Mouse (Mus musculus): Measurements from ENCODE around the gene Tgif2. TPM values are rescaled to one million over a fixed set of nuclear protein-coding genes. Genes with fewer than 3 reads are reported as not detected.
"Not testable (repeated sequence)": the region's sequence is repeated elsewhere in the genome, so short reads cannot be mapped to it uniquely, and the experiment has no call there.

Gene Tgif2
- polyA plus RNA-seq, 1 experiment from 2014 or later = 11.2 TPM

- WGBS = 67% methylated on average over 5 of the region's 5 CpGs
- H3K4me1 ChIP-seq (ENCODE audit: control insufficient read depth, insufficient read depth, low read length) = peaks cover 10% of the 10 kb centered on the region; the same call in 1 of the 2 replicates
- no peak overlapping the region for H3K27ac ChIP-seq (ENCODE audit: low read depth, low read length)
- H3K27me3 ChIP-seq (ENCODE audit: control insufficient read depth, insufficient read depth, low read length) = no peaks in the 10 kb centered on the region
- no peak overlapping the region for H3K4me2 ChIP-seq (ENCODE audit: low read depth, low read length)
- H3K36me3 ChIP-seq (ENCODE audit: control insufficient read depth, insufficient read depth, low read length) = no peaks in the 10 kb centered on the region
- no peak for ATAC-seq (ENCODE audit: low read depth)
- no peaks in the 10 kb centered on the region for H3K9me3 ChIP-seq (ENCODE audit: control insufficient read depth, low read length)
- no peak overlapping the region for H3K4me3 ChIP-seq (ENCODE audit: low read depth, low read length)
- H3K9ac ChIP-seq (replicated peaks; ENCODE audit: low read depth, low read length) = no peak overlapping the region
These were observed 28.3 kb upstream of the Tgif2 start for GRCm38 (mm10) chr2:156811556-156811955.

GRCm38 (mm10) chr2:156814344-156814801 lies 25.4 kb upstream of the Tgif2 start:
- H3K36me3 ChIP-seq (ENCODE audit: control insufficient read depth, insufficient read depth, low read length) = no peaks in the 10 kb centered on the region
- H3K9ac ChIP-seq (replicated peaks; ENCODE audit: low read depth, low read length) = no peak overlapping the region
- no peak overlapping the region for H3K4me3 ChIP-seq (ENCODE audit: low read depth, low read length)
- no peak overlapping the region for H3K27ac ChIP-seq (ENCODE audit: low read depth, low read length)
- 3% methylated on average over 8 of the region's 8 CpGs for WGBS
- H3K9me3 ChIP-seq (ENCODE audit: control insufficient read depth, low read length) = no peaks in the 10 kb centered on the region
- peak; percentile 54; the same call in 1 of the 2 replicates for ATAC-seq (ENCODE audit: low read depth)
- peaks cover 10% of the 10 kb centered on the region; the same call in 1 of the 2 replicates for H3K4me1 ChIP-seq (ENCODE audit: control insufficient read depth, insufficient read depth, low read length)
- H3K27me3 ChIP-seq (ENCODE audit: control insufficient read depth, insufficient read depth, low read length) = no peaks in the 10 kb centered on the region
- H3K4me2 ChIP-seq (ENCODE audit: low read depth, low read length) = no peak overlapping the region; the same call in 1 of the 2 replicates

- WGBS = 22% methylated on average over 5 of the region's 5 CpGs
- H3K27ac ChIP-seq (ENCODE audit: low read depth, low read length) = no peak overlapping the region
- no peak for ATAC-seq (ENCODE audit: low read depth)
These were observed 24.9 kb upstream of the Tgif2 start for GRCm38 (mm10) chr2:156814893-156815292.

GRCm38 (mm10) chr2:156815412-156815811 lies 24.4 kb upstream of the Tgif2 start:
- Histone ChIP-seq H3K9me3 (ENCODE audit: control insufficient read depth, low read length) (no peaks in the 10 kb centered on the region), H3K27ac (ENCODE audit: low read depth, low read length) (no peak overlapping the region), H3K4me2 (ENCODE audit: low read depth, low read length) (no peak overlapping the region), H3K9ac (replicated peaks; ENCODE audit: low read depth, low read length) (no peak overlapping the region), H3K27me3 (ENCODE audit: control insufficient read depth, insufficient read depth, low read length) (no peaks in the 10 kb centered on the region), H3K4me3 (ENCODE audit: low read depth, low read length) (no peak overlapping the region), H3K36me3 (ENCODE audit: control insufficient read depth, insufficient read depth, low read length) (no peaks in the 10 kb centered on the region), H3K4me1 (ENCODE audit: control insufficient read depth, insufficient read depth, low read length) (peaks cover 10% of the 10 kb centered on the region; the same call in 1 of the 2 replicates)
- ATAC-seq (ENCODE audit: low read depth) = no peak
- WGBS = 71% methylated on average over 3 of the region's 3 CpGs

More at GRCm38 (mm10) chr2:156814893-156815292, 24.9 kb upstream of the Tgif2 start:
- no peak overlapping the region for H3K4me3 ChIP-seq (ENCODE audit: low read depth, low read length)
- peaks cover 10% of the 10 kb centered on the region; the same call in 1 of the 2 replicates for H3K4me1 ChIP-seq (ENCODE audit: control insufficient read depth, insufficient read depth, low read length)
- no peak overlapping the region for H3K9ac ChIP-seq (replicated peaks; ENCODE audit: low read depth, low read length)
- H3K36me3 ChIP-seq (ENCODE audit: control insufficient read depth, insufficient read depth, low read length) = no peaks in the 10 kb centered on the region
- no peaks in the 10 kb centered on the region for H3K9me3 ChIP-seq (ENCODE audit: control insufficient read depth, low read length)
- no peak overlapping the region for H3K4me2 ChIP-seq (ENCODE audit: low read depth, low read length)
- H3K27me3 ChIP-seq (ENCODE audit: control insufficient read depth, insufficient read depth, low read length) = no peaks in the 10 kb centered on the region

- Histone ChIP-seq H3K4me1 (ENCODE audit: control insufficient read depth, insufficient read depth, low read length) (peaks cover 10% of the 10 kb centered on the region; the same call in 1 of the 2 replicates), H3K4me3 (ENCODE audit: low read depth, low read length) (no peak overlapping the region), H3K9me3 (ENCODE audit: control insufficient read depth, low read length) (no peaks in the 10 kb centered on the region), H3K36me3 (ENCODE audit: control insufficient read depth, insufficient read depth, low read length) (no peaks in the 10 kb centered on the region), H3K4me2 (ENCODE audit: low read depth, low read length) (no peak overlapping the region), H3K27me3 (ENCODE audit: control insufficient read depth, insufficient read depth, low read length) (no peaks in the 10 kb centered on the region), H3K27ac (ENCODE audit: low read depth, low read length) (no peak overlapping the region), H3K9ac (replicated peaks; ENCODE audit: low read depth, low read length) (no peak overlapping the region)
- WGBS = 78% methylated on average over 1 of the region's 1 CpGs
- no peak for ATAC-seq (ENCODE audit: low read depth)
These were observed 23.7 kb upstream of the Tgif2 start for GRCm38 (mm10) chr2:156816116-156816515.

GRCm38 (mm10) chr2:156825128-156825527 lies 14.7 kb upstream of the Tgif2 start:
- H3K4me3 ChIP-seq (ENCODE audit: low read depth, low read length); H3K36me3 ChIP-seq (ENCODE audit: control insufficient read depth, insufficient read depth, low read length); H3K27ac ChIP-seq (ENCODE audit: low read depth, low read length); ATAC-seq (ENCODE audit: low read depth); H3K9ac ChIP-seq (replicated peaks; ENCODE audit: low read depth, low read length); H3K4me1 ChIP-seq (ENCODE audit: control insufficient read depth, insufficient read depth, low read length); H3K27me3 ChIP-seq (ENCODE audit: control insufficient read depth, insufficient read depth, low read length); H3K9me3 ChIP-seq (ENCODE audit: control insufficient read depth, low read length); H3K4me2 ChIP-seq (ENCODE audit: low read depth, low read length): not testable (repeated sequence)
- WGBS = 90% methylated on average over 6 of the region's 6 CpGs

- ATAC-seq (ENCODE audit: low read depth) = no peak
- Histone ChIP-seq H3K9ac (replicated peaks; ENCODE audit: low read depth, low read length) (no peak overlapping the region), H3K4me1 (ENCODE audit: control insufficient read depth, insufficient read depth, low read length) (no peaks in the 10 kb centered on the region), H3K9me3 (ENCODE audit: control insufficient read depth, low read length) (no peaks in the 10 kb centered on the region), H3K36me3 (ENCODE audit: control insufficient read depth, insufficient read depth, low read length) (no peaks in the 10 kb centered on the region), H3K27me3 (ENCODE audit: control insufficient read depth, insufficient read depth, low read length) (no peaks in the 10 kb centered on the region), H3K4me3 (ENCODE audit: low read depth, low read length) (no peak overlapping the region), H3K27ac (ENCODE audit: low read depth, low read length) (no peak overlapping the region), H3K4me2 (ENCODE audit: low read depth, low read length) (no peak overlapping the region)
- WGBS = 95% methylated on average over 11 of the region's 11 CpGs
These were observed 5.5 kb upstream of the Tgif2 start for GRCm38 (mm10) chr2:156834336-156834735.

- Histone ChIP-seq H3K4me1 (ENCODE audit: control insufficient read depth, insufficient read depth, low read length) (peaks cover 14% of the 10 kb centered on the region; the same call in 1 of the 2 replicates), H3K9ac (replicated peaks; ENCODE audit: low read depth, low read length) (no peak overlapping the region), H3K27me3 (ENCODE audit: control insufficient read depth, insufficient read depth, low read length) (peaks cover 5% of the 10 kb centered on the region; the same call in 1 of the 2 replicates), H3K4me3 (ENCODE audit: low read depth, low read length) (no peak overlapping the region), H3K9me3 (ENCODE audit: control insufficient read depth, low read length) (no peaks in the 10 kb centered on the region), H3K36me3 (ENCODE audit: control insufficient read depth, insufficient read depth, low read length) (no peaks in the 10 kb centered on the region), H3K4me2 (ENCODE audit: low read depth, low read length) (peak overlapping the region; percentile 81; the same call in 1 of the 2 replicates), H3K27ac (ENCODE audit: low read depth, low read length) (no peak overlapping the region)
- no peak for ATAC-seq (ENCODE audit: low read depth)
- WGBS = 68% methylated on average over 6 of the region's 6 CpGs
These were observed 968 bp upstream of the Tgif2 start for GRCm38 (mm10) chr2:156838839-156839238.

GRCm38 (mm10) chr2:156840301-156841027 lies 657 bp downstream of the Tgif2 start:
- Histone ChIP-seq H3K27ac (ENCODE audit: low read depth, low read length) (peak overlapping the region; percentile 70), H3K4me3 (ENCODE audit: low read depth, low read length) (peak overlapping the region; percentile 59), H3K4me1 (ENCODE audit: control insufficient read depth, insufficient read depth, low read length) (peaks cover 23% of the 10 kb centered on the region; the same call in 1 of the 2 replicates), H3K36me3 (ENCODE audit: control insufficient read depth, insufficient read depth, low read length) (no peaks in the 10 kb centered on the region), H3K4me2 (ENCODE audit: low read depth, low read length) (peak overlapping the region; percentile 81), H3K27me3 (ENCODE audit: control insufficient read depth, insufficient read depth, low read length) (peaks cover 5% of the 10 kb centered on the region; the same call in 1 of the 2 replicates), H3K9ac (replicated peaks; ENCODE audit: low read depth, low read length) (peak overlapping the region; percentile 50), H3K9me3 (ENCODE audit: control insufficient read depth, low read length) (no peaks in the 10 kb centered on the region)
- peak; percentile 31 for ATAC-seq (ENCODE audit: low read depth)
- 0% methylated on average over 35 of the region's 79 CpGs for WGBS
